Mouse (Mus musculus) T-helper 2 cell (primary cell): ENCODE results near the gene Nek2.

ENCODE experiments used
- in situ Hi-C: fragments of 300-600 bp; cut with MboI, MseI; formaldehyde crosslinking; loops from one replicate; pipeline ENCODE4 v1.15.1; 2025; ENCODE audit warnings: high pct_unique_total_duplicates

Nek2 gene

DNA sequence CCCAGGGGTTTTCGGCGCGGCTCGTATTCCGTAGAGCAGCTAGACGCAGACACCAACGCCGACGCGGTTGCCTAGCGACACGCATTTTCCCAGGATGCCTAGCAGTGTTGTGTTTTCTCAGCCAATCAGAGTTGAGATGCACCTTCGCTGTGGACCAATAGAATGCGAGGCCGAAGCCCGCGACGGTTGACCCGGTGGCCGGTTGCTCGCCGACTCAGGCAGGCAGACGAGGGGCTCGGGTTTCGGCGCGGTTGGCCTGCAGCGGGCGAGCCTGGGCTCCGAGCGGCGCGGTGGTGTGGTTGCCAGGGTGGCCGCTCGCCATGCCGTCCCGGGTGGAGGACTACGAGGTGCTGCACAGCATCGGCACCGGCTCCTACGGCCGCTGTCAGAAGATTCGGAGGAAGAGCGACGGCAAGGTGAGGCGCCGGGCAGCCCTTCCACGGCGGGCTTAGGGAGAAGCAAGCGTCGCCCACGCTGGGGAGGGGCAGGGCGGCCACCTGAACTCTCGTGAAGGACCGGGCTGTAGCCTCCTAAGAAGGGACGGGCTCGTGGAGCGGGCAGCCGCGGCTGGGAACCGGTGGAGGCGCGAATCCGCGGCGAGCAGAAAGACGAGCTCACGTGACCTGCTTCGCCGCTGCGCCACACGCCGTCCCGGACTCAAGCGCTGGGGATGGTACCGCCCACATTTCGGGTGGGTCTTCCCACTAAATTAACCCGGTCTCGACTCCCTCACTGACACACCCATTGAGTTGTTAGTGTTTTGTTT, at the start of gene Nek2:
Gene Nek2 (plus strand): TSS at position 119 of the 766 bp plus-strand sequence.
- in situ Hi-C loops, result loop anchor here (5.0 to 25.0 kb wide), 2 partner anchors 86 to 484 kb away; partner anchors contain the start of genes Slc30a1 and Tmem206

DNA sequence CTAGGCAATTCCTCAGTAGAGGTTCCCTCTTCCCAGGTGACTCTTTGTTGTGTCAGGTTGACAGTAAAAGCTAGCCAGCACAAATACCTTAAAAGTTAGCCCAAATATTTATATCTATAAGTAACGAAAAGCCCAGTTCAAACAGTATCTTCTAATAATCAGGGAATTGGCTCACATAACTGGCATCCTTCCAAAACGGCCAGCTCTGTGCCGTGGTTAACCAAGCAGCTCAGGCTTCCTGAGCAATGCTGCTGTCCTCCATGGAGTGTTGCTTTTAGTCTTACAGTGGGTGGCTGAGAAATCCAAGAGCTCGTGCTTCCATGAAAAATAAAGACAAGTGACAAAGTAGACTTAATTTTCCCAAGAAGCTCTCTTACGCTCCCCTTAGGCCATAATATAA, 47.1 kb upstream of the Nek2 start:
- in situ Hi-C loops, result no loop called here

DNA sequence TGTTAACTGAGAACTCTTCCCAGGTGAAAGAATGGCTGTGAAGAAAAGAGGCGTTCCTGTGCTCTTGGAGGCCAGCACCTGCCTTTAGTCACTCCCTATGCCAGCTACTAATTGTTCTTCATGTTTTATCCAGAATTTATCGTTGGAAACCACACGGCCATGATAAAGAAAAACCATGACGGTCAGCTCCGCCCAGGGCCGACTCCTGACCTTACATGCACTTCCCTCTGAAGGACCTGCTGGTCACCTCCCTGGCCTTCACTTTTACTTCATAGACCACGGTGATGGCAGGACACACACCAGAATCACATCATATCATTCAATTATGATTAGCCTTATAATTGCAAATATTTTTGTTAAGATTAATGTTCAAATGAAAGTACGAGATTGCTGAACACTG, 46.1 kb upstream of the Nek2 start:
- in situ Hi-C loops, result no loop called here

DNA sequence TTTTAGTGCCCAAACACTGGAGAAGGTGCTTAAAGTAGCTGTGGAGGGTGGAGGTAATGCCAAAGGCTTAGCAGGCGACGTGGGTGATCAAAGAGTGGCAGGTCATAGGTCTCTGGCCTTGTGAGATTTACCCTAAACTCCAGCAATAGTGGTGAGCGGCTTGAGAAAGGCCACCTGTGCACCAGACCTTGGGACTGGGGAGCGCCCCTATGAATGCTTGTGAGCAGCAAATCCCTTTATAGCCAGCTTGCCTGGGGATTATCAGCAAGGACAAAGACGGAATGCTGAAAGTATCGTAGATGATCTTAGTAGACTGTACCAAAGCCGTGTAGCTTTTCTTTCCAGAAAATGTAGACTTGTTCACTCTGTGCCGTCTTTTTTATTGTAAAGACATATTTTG, 43.7 kb upstream of the Nek2 start:
- in situ Hi-C loops, result no loop called here

DNA sequence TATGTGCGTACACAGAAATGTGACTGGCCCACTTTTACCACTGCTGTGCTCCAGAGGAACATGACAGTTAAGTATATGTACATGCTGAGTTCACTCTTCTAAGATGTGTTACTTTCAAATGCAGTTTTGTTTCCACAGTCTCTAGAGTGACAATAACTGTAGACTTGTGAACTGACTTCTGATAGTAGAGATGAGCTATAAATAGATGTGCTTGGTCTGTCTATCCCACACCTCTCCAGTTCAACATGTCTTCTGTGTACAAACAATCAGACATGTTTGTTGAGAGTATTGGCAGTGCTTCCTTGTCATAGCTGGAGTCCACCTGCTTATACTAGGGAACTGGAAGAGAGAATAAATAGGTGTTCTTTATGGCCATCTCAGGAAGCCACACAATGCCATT, 40.8 kb upstream of the Nek2 start:
- in situ Hi-C loops, result no loop called here

DNA sequence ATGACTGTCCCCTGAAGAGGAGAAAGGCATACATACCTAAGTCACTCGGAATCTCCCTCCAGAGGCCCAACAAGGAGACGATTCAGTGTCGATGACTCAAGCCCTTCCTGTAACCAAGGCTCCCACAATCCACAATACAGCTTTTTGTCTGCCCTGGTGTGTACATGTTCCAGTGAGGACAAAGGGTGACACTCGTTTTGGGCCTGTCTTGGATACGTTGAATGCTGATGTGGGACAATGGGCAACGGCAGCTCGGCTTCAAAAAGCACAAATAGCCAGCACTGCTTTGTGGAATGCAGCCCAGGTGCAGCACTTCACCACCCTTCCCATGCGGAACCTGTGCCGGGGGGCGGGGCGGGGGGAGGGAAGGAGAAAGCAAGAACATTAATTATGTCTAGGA, 36.1 kb upstream of the Nek2 start:
- in situ Hi-C loops, result no loop called here

DNA sequence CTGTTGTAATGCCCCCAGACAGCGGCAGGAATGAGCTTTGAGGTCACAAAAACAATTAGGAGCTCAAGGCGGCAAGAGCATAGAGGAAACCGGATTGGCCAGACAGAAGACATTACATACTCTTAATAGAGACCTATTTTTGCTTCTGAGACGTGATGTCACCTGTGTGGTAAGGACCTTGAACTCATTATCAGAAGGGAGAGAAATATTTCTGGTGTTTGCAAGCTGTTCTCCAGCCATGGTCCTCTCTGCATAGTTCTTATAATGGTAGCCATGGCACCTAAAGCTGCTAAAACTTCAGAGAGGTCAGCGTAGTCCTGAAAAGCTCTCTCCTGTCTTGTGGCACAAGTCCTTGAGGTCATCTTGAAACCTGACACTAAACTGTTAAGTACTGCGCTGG, 35.0 kb upstream of the Nek2 start:
- in situ Hi-C loops, result no loop called here

DNA sequence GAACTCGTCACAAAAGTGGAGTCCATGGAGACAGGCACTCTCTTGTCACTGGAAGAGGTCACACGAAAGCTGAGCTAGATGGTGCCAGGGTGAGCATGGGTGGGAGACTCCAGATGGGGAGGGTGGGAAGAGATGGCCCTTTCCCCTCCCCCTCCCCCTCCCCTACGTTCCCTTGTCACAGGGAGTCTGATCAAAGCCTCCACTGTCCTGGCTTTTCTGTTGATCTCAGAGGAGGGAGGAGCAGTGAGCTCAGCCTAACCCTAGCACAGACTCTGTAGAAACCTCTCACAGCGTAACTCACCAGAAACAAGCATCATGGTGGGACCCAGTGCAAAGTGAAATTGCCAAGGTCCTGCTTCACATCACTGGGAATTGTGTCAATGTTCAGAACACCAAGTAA, 33.9 kb upstream of the Nek2 start:
- in situ Hi-C loops, result no loop called here

DNA sequence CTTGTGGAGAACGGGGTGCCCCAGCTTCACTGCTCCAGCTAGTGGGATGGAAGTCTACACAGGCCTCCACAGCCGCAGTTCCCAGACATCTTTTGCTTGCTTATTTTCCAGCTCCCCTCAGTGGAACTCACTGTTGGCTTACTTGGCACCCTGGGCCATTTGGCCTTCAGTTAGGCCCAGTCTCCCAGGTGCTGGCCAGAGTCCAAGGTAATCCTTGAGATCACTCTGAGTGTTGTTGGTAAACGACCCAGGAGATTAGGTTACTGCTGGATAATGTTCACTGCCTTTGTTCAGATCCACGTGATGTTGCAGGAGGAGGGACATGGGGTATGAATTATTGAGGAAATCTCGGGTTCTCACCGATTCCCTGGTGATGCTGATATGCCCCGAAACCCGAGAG, 28.3 kb upstream of the Nek2 start:
- in situ Hi-C loops, result no loop called here

DNA sequence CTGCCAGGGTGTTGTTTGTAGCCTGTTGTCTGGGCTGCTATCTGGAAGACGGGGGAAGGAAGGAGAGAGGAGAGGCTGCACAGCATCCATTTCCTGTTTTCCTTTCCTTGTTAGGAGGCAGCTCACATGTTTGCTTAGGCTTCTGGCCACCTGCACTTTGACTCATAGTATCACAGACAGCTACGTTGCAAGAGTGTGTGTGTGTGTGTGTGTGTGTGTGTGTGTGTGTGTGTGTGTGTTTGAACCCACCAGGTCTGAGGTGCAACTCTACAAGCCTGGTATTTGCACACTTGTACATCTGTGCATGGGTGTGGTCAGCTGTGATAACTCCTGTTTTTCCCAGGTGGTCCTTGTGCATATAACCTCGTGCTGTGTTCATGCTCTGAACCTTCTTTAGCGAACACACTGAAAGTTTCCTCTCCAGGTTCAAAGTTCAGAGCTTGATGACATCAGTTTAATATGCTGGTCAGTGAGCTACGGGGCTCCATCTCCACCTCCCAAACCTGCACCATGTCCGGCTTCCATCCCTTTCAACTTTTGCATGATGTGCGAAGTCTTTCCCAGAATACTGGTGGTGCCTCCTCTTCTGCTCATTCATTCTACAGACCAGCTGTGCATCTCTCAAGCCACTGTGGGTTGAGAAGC, 27.2 kb upstream of the Nek2 start:
- in situ Hi-C loops, result no loop called here

DNA sequence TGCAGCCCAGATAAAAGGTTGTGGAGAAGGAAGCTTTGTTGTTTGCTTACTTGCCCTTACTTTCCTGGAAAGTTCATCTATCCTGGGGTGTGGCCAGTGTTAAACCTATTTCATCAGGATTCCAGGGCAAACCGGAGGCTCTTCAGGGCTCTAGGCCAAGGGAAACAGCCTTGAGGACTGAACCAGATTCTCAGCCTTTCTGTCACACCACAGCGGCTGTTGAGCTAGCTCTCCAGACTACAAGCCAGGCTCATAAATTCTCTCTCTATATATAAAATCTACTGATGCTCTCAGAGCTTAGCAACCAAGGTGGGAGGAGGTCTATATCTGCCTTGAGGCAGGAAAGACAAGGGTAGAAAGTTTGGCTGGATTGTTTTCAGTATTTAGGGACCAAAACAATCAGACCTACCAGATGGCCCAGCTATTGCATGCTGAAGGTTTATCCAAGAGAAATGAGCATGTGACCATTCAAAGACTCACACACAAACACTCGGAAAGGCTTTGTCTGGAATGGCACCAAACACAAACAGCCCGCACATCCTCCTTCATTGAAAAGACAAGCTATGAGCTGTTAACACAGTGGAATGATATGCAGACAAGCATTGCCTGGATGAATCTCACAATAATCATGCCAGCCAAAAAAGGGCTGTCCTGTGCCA, 24.9 kb upstream of the Nek2 start:
- in situ Hi-C loops, result no loop called here

DNA sequence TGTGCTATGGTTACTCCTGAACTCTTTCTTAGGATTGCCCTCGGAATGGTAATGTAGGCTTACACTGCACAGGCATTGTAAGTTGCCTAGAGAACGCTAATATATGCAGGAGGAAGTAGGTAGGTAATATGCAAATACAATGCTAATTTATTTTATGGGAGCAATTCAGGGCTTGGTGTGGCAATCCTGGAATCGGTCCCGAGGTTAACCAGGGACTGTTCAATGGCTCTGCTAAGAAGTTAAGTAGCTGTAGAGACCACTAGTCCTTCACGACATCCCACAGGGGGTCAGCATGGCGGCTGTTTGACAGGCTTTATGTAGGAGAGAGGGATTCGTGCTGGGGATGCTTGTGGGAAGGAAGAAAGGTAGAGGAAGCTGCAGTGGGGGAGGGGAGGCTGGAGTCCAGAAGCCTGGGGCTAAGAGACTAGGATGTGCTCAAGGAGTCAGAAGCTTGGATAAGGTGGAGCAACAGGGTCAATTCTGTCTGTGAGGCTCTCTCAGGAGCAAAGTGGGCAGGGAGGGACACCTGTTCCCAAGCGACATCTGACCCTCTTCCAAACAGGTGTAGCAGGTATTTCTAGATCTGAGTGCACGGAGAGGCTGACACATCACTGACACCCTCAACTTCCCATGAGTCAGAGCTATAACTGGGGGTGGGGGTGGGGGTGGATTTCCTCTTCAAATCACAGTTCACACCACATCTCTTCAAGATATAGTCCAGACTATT, 19.0 kb upstream of the Nek2 start:
- in situ Hi-C loops, result loop anchor here (25.0 kb wide), 1 partner anchor 465 kb away; the partner anchor contains the start of gene Tmem206

DNA sequence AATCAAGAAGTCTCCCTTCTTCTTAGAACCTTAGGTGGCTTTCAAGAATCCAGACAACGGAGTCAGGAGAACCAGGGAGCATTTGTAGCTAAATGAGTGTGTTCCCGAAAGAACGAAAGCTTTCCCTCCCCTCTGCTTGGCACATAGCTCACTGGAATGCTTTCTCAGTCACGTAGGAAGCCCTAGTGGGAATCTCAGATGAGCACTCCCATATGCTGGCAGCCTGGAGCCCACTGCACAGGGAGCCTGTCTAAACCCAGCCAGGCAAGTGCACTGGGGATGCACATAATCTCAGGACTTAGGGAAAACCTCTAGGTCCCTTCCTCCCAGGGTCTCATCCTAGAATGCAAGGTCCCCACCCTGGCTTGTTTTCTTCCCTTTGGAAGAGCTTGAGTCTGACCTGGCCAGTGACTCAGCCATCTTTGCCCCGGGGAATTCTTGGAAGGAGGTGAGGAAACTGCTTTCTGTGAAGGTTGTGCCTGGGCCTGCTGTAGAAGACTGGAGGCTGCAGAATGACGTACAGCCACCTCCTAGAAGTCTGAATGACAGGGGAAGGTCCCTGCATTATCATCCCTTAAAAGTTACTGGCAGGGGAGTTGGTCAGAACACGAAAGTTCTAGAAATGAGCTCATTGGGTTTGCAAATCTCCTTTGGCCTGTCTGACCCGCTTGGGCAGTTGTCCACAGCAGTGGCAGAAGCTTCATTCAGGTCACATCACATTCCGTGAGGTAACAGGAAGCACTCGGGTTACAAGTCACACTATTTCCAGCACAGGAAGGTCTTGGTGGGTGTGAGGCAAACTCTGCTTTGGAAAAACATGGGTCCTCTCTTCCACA, 18.2 kb upstream of the Nek2 start:
- in situ Hi-C loops, result loop anchor here (25.0 kb wide), 1 partner anchor 466 kb away; the partner anchor contains the start of gene Tmem206

DNA sequence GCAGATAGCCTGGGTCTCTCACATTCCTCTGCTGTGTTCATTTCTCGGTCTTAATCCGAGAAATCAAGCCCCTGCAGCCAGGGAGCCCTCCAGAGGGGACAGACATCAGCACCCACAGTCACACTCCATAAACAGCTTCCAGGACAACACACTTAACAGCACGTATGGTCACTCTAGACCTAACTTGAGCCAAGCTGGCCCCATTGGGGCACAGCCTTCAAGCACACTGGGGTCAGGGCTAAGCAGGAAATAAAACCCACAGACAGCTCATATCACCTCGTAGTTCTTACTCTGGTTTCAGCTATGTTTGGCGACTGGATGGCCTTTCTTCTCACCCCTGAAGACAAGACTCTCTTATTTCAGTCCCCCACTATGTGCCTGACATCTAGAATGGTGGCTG, 16.5 kb upstream of the Nek2 start:
- in situ Hi-C loops, result loop anchor here (25.0 kb wide), 1 partner anchor 467 kb away; the partner anchor contains the start of gene Tmem206

DNA sequence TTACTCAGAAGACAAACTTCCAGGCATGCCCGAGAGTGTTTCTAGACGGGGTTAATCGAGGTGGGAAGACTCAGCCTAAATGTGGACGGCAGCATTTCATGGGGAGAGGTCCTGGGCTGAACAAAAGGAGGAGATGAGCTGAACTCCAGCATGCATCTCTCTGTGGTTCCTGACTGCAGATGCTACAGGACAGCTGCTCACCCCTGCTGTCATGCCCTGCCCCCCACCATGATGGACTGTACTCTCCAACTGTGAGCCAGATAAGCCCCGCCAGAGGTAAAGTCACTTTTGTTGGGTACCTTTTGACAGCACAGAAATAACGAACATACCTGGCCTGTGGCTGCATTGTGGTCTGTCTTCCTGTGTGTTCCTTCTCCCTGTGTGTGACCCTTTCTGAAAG, 15.5 kb upstream of the Nek2 start:
- in situ Hi-C loops, result loop anchor here (25.0 kb wide), 1 partner anchor 468 kb away; the partner anchor contains the start of gene Tmem206

DNA sequence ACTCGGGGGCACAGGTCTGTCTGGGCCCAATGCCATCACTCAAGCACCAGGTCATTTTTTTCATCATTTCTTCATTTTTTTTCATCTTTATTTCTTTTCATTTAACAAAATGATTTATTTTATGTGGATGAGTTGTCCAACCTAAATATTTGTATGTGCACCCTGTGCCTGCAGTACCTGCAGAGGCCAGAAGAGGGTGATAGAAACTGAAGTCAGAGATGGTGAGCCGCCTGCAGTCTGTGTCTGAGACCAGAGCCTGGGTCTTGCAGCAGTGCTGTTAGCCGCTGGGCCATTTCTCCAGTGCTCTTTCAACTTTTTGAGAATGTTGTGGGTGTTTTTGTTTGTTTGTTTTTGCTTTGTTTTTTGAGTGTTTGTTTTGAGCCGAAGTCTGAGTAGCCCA, 14.5 kb upstream of the Nek2 start:
- in situ Hi-C loops, result loop anchor here (25.0 kb wide), 1 partner anchor 469 kb away; the partner anchor contains the start of gene Tmem206

DNA sequence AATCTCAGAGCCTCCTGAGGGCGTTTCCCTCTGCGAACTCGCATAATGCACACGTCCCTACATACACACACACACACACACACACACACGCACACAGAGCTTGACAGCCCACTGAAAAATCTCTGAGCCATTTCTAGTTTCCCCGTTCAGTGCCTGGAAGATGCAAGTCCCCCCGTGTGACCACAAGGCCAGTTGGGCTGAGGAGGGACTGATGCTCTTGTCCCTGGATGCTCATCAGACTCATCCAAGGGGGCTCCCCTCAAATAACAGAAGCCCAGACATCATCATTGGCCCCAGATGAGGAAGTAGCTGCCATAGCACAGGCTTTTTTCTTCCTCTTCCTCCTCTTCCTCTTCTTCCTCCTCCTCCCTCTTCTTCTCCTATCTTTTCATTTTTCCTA, 13.3 kb upstream of the Nek2 start:
- in situ Hi-C loops, result loop anchor here (25.0 kb wide), 1 partner anchor 471 kb away; the partner anchor contains the start of gene Tmem206

DNA sequence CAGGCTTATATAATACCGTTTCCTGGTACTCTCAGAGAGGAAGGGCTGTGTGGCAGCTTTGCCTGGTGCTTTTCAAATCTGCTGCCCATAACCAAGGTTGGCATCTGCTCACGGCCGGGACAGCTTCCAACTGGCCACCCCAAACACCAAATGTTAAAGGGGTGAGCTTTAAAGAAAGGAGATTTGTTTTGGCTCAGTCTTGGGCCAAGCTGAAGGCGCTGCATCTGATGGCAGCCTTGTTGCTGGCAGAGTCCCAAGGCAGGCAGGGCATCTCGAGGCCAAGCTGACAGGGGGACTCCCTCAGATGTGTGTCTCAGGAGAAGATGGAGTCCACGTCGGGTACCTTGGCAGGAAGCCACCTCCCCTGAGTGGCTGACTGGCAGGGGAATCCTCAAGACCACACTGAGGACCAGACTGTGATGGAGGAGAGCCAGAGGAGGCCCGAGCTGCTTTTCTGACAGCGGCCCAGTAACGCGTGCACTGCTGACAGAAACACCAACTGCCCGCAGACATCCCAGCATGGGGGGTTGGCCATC, 12.5 kb upstream of the Nek2 start:
- in situ Hi-C loops, result loop anchor here (25.0 kb wide), 1 partner anchor 471 kb away; the partner anchor contains the start of gene Tmem206

DNA sequence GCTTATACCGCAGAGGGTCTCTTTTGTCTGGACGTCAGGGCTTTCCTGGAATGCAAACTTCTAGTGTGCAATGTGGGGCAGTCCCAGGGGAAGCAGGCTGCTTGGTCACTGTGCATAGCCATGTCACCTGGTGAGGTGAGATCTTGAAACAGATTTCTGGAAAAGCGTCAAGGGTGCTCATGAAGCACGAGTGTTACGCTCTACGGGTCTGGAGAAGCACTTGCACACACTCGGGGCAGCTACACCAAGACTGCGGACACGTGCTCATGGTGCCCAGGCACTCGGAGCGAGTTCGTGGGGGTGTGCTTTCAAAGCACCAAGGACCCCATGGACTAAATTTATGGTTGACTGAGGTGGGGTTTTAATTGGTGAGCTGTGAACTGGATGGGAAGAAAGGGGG, 9.5 kb upstream of the Nek2 start:
- in situ Hi-C loops, result loop anchor here (5.0 to 25.0 kb wide), 3 partner anchors 54 to 474 kb away; partner anchors contain the start of gene Tmem206
